In genomic region chr17:47258296-47258695, GRCm38 (mm10) we compare ENCODE assay signal across 16 mouse cellular contexts.
DNase-seq lines count a peak whose midpoint lies in the region; ATAC-seq lines count a peak whose summit lies in the region.
"Had no signal": no experiment of that assay in that cellular context is flagged by ENCODE, and none has a peak within 500 bp of the region (broad histone marks: within the 10 kb centered on the region; RNA-seq: fewer than 3 reads in every experiment).

No protein-coding gene starts in this region.

- ATAC-seq in megakaryocyte, adult 5-6 weeks (ENCODE audit: poor library complexity, severe bottlenecking), result 0 out of 2 replicates have a peak, but pooled peaks have one; percentile 41
- ATAC-seq: forebrain, postnatal 0 days; intestine, embryonic 16.5 days had no signal

- DNase-seq in 3T3-L1 (ENCODE audit: low read depth, low spot score) (peak; percentile 47), NIH3T3 (ENCODE audit: low read depth) (peak; percentile 55)
- no peak for DNase-seq in embryo, embryonic 9.5 days (ENCODE audit: extremely low spot score)
- DNase-seq in retina, postnatal 1 day, result no peak
- no peak for DNase-seq in cerebellum, postnatal 10 days
- DNase-seq in thymus, adult 18-20 months, result no peak
- DNase-seq: adrenal gland, adult 8-10 months; adrenal gland, postnatal 36 days; B cell, adult 2 months; cerebellum, adult 11-12 months; cerebellum, postnatal 14 days; embryo, embryonic 11 days; forebrain, postnatal 0 days; gastrocnemius, postnatal 14 days had no signal

Comparison
In these comparisons a context has a peak if more than half of its experiments do, and no peak if none do; other contexts are left out.
1. DNase-seq: peak in 3T3-L1 (single experiment) and NIH3T3 (single experiment); none in embryo, embryonic 9.5 days (single experiment), retina, postnatal 1 day (single experiment), cerebellum, postnatal 10 days (0 of 2) and thymus, adult 18-20 months (0 of 2).